Mouse (Mus musculus): ENCODE measurements around the gene Copz1.
A peak's percentile ranks its signal among the peaks of the same experiment; 100 is the strongest.

The Copz1 gene

GRCm38 (mm10) chr15:103313495-103314095 lies 41.1 kb downstream of the Copz1 start:
- DNase-seq = peak; percentile 13

DNA sequence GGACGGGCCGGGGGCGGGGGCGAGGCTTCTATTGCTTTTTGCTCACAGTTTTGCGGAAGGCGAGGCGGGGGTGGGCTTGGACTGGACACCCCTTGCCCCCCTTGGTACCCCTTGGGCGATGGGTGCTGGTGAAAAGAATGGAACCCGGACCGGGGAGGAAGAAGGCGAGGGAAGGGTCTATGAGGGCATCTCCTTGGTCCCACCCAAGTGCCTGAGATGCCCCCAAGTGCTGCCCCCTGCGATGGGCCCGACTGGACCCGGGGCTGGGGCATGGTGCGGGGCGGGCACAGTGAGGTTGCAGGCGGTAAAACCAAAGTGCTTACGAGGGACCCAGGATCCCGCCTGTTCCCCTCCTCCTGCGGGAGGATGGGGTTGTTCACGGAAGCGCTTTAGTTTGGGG lies 41.7 kb downstream of the Copz1 start:
- DNase-seq = no peak

DNA sequence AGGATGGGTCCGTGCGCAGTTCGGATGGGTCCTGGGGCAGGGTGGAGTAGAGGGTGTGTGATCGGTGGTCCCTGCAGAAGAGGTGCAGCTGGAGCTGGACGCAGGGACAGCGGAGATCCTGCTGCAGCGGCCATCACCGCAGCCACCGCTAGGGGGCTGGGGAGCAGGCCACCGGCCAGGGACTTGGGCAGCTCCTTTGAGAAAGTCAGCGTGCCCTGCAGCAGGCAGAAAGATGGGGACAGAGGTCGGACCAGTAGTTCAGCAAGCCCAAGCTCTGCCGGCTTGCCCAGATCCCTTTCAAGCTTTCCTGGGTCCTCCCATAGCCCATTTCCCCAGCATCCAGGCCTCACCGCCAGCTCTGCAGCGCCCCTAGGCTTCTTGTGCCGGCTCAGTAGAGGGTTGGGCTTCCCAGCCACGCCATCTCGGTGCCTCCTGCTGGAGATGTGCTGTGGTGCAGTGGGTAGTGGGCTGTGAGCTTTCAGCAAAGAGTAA lies 42.5 kb downstream of the Copz1 start:
- DNase-seq = peak; percentile 64

DNA sequence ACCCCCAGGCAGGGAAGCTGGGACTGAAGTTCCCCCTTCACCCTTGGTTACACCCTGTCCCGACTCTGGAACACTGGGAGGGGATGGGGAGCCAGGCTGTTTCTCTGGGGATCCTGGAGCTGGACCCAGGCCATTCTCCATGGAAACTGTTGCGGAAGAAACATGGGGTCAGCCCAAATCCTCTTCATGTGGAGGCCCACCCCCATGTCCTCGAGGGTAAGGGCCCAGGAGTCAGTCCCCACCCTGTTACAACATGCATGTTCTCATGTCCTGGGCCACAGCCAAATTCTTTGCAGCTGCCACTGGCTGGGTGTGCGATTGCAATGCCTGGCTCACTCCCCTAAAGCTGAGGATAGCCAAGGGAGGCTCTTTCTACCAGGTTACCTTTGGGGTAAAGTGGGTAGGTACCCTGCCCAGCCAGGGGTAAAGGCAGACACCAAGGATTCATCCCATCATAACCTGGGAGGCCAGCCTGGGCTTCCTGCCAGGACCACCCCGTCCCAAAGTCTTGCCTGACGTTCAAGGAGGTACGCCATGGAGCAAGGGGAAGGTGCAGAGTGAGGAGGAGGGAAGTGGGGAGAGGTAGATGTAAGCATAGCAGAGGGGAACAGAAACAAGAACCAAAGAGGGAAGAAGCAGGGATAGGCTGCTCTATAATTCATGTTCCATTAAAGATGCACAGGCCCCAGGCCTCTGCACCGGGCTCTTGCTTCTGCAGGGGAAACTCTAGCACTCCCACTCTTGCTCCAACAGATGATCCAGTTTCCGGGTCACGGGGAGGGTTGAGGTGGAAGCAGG lies 43.7 kb downstream of the Copz1 start:
- DNase-seq = no peak

GRCm38 (mm10) chr15:103317120-103317519 lies 44.6 kb downstream of the Copz1 start:
- DNase-seq = no peak

GRCm38 (mm10) chr15:103317731-103318130 lies 45.2 kb downstream of the Copz1 start:
- DNase-seq = no peak

GRCm38 (mm10) chr15:103318201-103318816 lies 45.8 kb downstream of the Copz1 start:
- DNase-seq = no peak

- no peak for DNase-seq
These were observed 48.6 kb downstream of the Copz1 start for GRCm38 (mm10) chr15:103321076-103321475.

- DNase-seq = no peak
These were observed 49.9 kb downstream of the Copz1 start for GRCm38 (mm10) chr15:103322396-103322795.

GRCm38 (mm10) chr15:103323070-103323454 lies 50.5 kb downstream of the Copz1 start:
- DNase-seq = peak; percentile 71

GRCm38 (mm10) chr15:103323455-103324247 lies 51.1 kb downstream of the Copz1 start:
- DNase-seq = peak; percentile 85

- no peak for DNase-seq
These were observed 60.6 kb downstream of the Copz1 start for GRCm38 (mm10) chr15:103333081-103333615.

GRCm38 (mm10) chr15:103333738-103334137 lies 61.2 kb downstream of the Copz1 start:
- no peak for DNase-seq

GRCm38 (mm10) chr15:103334194-103334593 lies 61.7 kb downstream of the Copz1 start:
- no peak for DNase-seq

- DNase-seq = no peak
These were observed 62.5 kb downstream of the Copz1 start for GRCm38 (mm10) chr15:103335040-103335439.

GRCm38 (mm10) chr15:103335488-103336235 lies 63.1 kb downstream of the Copz1 start:
- DNase-seq = no peak

GRCm38 (mm10) chr15:103336996-103337667 lies 64.6 kb downstream of the Copz1 start:
- no peak for DNase-seq

- DNase-seq = no peak
These were observed 66.3 kb downstream of the Copz1 start for GRCm38 (mm10) chr15:103338829-103339165.

DNA sequence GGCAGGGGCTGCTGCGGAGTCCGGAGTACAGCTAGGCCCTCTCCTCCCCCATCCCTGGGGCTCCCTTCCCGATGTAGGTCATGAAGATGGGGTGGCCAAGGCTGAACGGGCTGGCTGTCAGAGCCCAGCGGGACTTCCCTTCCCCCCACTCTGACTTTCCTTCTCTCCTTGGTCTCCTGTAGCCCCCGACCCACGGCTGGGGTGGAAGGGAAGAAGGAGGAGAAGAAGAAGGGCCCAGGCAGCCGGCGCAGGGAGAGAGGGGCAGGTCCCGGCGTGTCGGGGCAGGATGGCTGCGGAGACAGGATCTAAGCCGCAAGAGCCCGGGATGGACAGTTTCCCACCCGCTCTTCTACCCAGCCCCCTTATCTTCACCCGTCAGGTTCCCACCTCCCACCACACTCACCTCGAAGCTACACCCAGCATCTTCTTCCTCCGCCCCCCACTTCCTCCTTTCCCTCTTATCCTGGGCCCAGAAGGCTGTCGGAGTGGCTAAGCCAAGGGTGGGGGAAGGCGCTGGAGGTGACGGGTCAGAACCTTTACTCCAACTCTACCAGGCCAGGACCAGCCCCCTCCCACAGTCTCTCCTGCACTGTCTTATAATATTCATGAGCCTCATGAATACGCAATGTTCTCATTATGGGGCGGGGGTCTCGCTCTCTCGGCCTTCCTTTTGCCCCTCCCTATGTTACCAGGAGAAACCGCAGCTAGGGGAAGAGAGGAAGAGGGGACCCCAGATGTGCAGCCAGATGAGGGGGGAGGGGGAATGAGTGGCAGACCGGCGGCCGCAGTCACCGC lies 66.8 kb downstream of the Copz1 start:
- no peak for DNase-seq

- DNase-seq = no peak
These were observed 67.4 kb downstream of the Copz1 start, which contains the start of gene Zfp385a for GRCm38 (mm10) chr15:103339961-103340337. Zfp385a (minus strand) TSS chr15:103340093.

GRCm38 (mm10) chr15:103340786-103341185 lies 68.3 kb downstream of the Copz1 start:
- no peak for DNase-seq

Data from cerebellum, adult 11 months (tissue).